Mouse (Mus musculus): ENCODE measurements around the gene Crybg3. TPM values are rescaled to one million over a fixed set of nuclear protein-coding genes. Genes with fewer than 3 reads are reported as not detected.

Gene Crybg3
- total and polyA plus RNA-seq, 3 experiments = 0.10 to 2.9 (median 1.4) TPM

DNA sequence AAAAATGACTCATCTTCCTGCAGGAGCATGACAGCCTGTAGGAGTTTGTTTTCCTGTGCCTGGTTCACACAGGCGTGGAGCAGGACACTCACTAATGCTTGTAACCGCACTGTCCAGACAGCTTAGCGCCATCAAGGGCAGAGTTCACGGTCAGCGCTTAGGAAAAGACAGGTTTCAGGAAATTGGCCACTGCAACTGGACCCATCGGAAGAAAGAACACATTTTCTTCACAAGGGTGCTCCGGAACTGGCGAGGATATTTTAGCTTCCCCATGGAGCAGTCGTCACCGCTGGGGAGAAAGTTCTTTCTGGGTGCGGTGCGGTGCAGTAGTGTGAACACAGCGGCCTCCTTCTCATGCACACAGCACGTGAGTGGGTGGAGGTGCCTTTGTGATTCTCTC, 107.6 kb downstream of the Crybg3 start:
- ATAC-seq (ENCODE audit: extremely low read depth, insufficient number of reproducible peaks, low FRiP score, poor library complexity, severe bottlenecking) (no peak), DNase-seq (ENCODE audit: low spot score) (no peak)
- Histone ChIP-seq H3K4me3 (ENCODE audit: low read depth, low read length) (no peak overlapping the region), H3K9me3 (replicated peaks) (no peaks in the 10 kb centered on the region), H3K27me3 (ENCODE audit: insufficient read depth, low read length) (no peaks in the 10 kb centered on the region), H3K4me1 (ENCODE audit: insufficient read depth, low read depth, low read length) (no peaks in the 10 kb centered on the region), H3K36me3 (replicated peaks) (peaks cover 79% of the 10 kb centered on the region)
- TF ChIP-seq GATA2 (IDR thresholded peaks at IDR 0.05; ENCODE audit: borderline replicate concordance, low read depth, low read length) (no peak), TAL1 (conservative IDR thresholded peaks at IDR 0.05; ENCODE audit: low read depth, low read length) (no peak), GATA1 (IDR thresholded peaks at IDR 0.05; ENCODE audit: borderline replicate concordance, low read length) (no peak), POLR2AphosphoS5 (IDR thresholded peaks at IDR 0.05; ENCODE audit: insufficient replicate concordance, low read depth, low read length) (no peak), CTCF (IDR thresholded peaks at IDR 0.05; ENCODE audit: low read depth, low read length) (no peak)

GRCm38 (mm10) chr16:59487975-59488548, 112.7 kb downstream of the Crybg3 start:
- TF ChIP-seq TAL1 (conservative IDR thresholded peaks at IDR 0.05; ENCODE audit: low read depth, low read length) = no peak
- no peak for TF ChIP-seq POLR2AphosphoS5 (IDR thresholded peaks at IDR 0.05; ENCODE audit: insufficient replicate concordance, low read depth, low read length)
- no peak for TF ChIP-seq GATA2 (IDR thresholded peaks at IDR 0.05; ENCODE audit: borderline replicate concordance, low read depth, low read length)
- no peak for TF ChIP-seq GATA1 (IDR thresholded peaks at IDR 0.05; ENCODE audit: borderline replicate concordance, low read length)
- no peak for TF ChIP-seq CTCF (IDR thresholded peaks at IDR 0.05; ENCODE audit: low read depth, low read length)
- Histone ChIP-seq H3K9me3 (replicated peaks) (no peaks in the 10 kb centered on the region), H3K27me3 (ENCODE audit: insufficient read depth, low read length) (no peaks in the 10 kb centered on the region), H3K4me1 (ENCODE audit: insufficient read depth, low read depth, low read length) (no peaks in the 10 kb centered on the region), H3K36me3 (replicated peaks) (peaks cover 97% of the 10 kb centered on the region), H3K4me3 (ENCODE audit: low read depth, low read length) (no peak overlapping the region)
- DNase-seq (ENCODE audit: low spot score) (no peak), ATAC-seq (ENCODE audit: extremely low read depth, insufficient number of reproducible peaks, low FRiP score, poor library complexity, severe bottlenecking) (no peak)

GRCm38 (mm10) chr16:59487239-59487638, 113.5 kb downstream of the Crybg3 start:
- peaks cover 97% of the 10 kb centered on the region for H3K36me3 ChIP-seq (replicated peaks)
- ATAC-seq (ENCODE audit: extremely low read depth, insufficient number of reproducible peaks, low FRiP score, poor library complexity, severe bottlenecking) = no peak

DNA sequence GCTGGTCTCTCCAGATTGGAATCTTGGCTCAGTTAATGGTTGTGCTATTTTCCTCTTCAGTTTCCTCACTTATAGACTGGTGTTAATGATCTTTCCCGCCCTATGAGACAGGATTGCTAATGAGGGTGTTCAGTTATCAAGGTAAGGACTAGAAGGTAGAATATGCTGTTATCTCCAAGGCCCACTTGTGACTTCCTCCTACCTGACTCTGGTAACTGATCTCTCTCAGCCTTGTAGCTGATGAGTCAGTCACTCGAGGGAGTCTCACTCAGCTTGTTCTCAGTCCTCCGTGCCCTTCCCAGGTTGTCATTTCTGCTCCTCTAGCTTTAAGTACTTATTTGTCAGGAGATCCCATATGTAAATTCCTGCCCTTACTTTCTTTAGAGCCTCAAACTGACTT, 122.8 kb downstream of the Crybg3 start:
- peak; percentile 62 for ATAC-seq (ENCODE audit: extremely low read depth, insufficient number of reproducible peaks, low FRiP score, poor library complexity, severe bottlenecking)
- DNase-seq (ENCODE audit: low spot score) = no peak
- Histone ChIP-seq H3K36me3 (replicated peaks) (peaks cover 89% of the 10 kb centered on the region), H3K4me3 (ENCODE audit: low read depth, low read length) (no peak overlapping the region), H3K4me1 (ENCODE audit: insufficient read depth, low read depth, low read length) (peaks cover 22% of the 10 kb centered on the region), H3K27me3 (ENCODE audit: insufficient read depth, low read length) (no peaks in the 10 kb centered on the region), H3K9me3 (replicated peaks) (no peaks in the 10 kb centered on the region)
- TF ChIP-seq CTCF (IDR thresholded peaks at IDR 0.05; ENCODE audit: low read depth, low read length) (no peak), TAL1 (conservative IDR thresholded peaks at IDR 0.05; ENCODE audit: low read depth, low read length) (no peak), GATA1 (IDR thresholded peaks at IDR 0.05; ENCODE audit: borderline replicate concordance, low read length) (no peak), POLR2AphosphoS5 (IDR thresholded peaks at IDR 0.05; ENCODE audit: insufficient replicate concordance, low read depth, low read length) (no peak), GATA2 (IDR thresholded peaks at IDR 0.05; ENCODE audit: borderline replicate concordance, low read depth, low read length) (no peak)

More at GRCm38 (mm10) chr16:59487239-59487638, 113.5 kb downstream of the Crybg3 start:
- Histone ChIP-seq H3K4me3 (ENCODE audit: low read depth, low read length) (no peak overlapping the region), H3K9me3 (replicated peaks) (no peaks in the 10 kb centered on the region), H3K4me1 (ENCODE audit: insufficient read depth, low read depth, low read length) (no peaks in the 10 kb centered on the region), H3K27me3 (ENCODE audit: insufficient read depth, low read length) (no peaks in the 10 kb centered on the region)
- TF ChIP-seq POLR2AphosphoS5 (IDR thresholded peaks at IDR 0.05; ENCODE audit: insufficient replicate concordance, low read depth, low read length) = no peak
- no peak for DNase-seq (ENCODE audit: low spot score)

- Histone ChIP-seq H3K4me3 (ENCODE audit: low read depth, low read length) (no peak overlapping the region), H3K36me3 (replicated peaks) (peaks cover 57% of the 10 kb centered on the region), H3K27me3 (ENCODE audit: insufficient read depth, low read length) (no peaks in the 10 kb centered on the region), H3K9me3 (replicated peaks) (no peaks in the 10 kb centered on the region), H3K4me1 (ENCODE audit: insufficient read depth, low read depth, low read length) (peaks cover 37% of the 10 kb centered on the region)
- ATAC-seq (ENCODE audit: extremely low read depth, insufficient number of reproducible peaks, low FRiP score, poor library complexity, severe bottlenecking) (0 out of 2 replicates have a peak, but pooled peaks have one; percentile 2), DNase-seq (ENCODE audit: low spot score) (peak; percentile 25)
- TF ChIP-seq CTCF (IDR thresholded peaks at IDR 0.05; ENCODE audit: low read depth, low read length) (peak; percentile 63), TAL1 (conservative IDR thresholded peaks at IDR 0.05; ENCODE audit: low read depth, low read length) (no peak)
These were observed 126.0 kb downstream of the Crybg3 start for GRCm38 (mm10) chr16:59474788-59475187.

- ATAC-seq (ENCODE audit: extremely low read depth, insufficient number of reproducible peaks, low FRiP score, poor library complexity, severe bottlenecking) = no peak
- Histone ChIP-seq H3K4me3 (ENCODE audit: low read depth, low read length) (peak overlapping the region; percentile 91), H3K4me1 (ENCODE audit: insufficient read depth, low read depth, low read length) (peaks cover 35% of the 10 kb centered on the region), H3K36me3 (replicated peaks) (peaks cover 35% of the 10 kb centered on the region), H3K27me3 (ENCODE audit: insufficient read depth, low read length) (no peaks in the 10 kb centered on the region), H3K9me3 (replicated peaks) (no peaks in the 10 kb centered on the region)
- DNase-seq (ENCODE audit: low spot score) = peak; percentile 2
- no peak for TF ChIP-seq GATA2 (IDR thresholded peaks at IDR 0.05; ENCODE audit: borderline replicate concordance, low read depth, low read length)
- no peak for TF ChIP-seq POLR2AphosphoS5 (IDR thresholded peaks at IDR 0.05; ENCODE audit: insufficient replicate concordance, low read depth, low read length)
- no peak for TF ChIP-seq GATA1 (IDR thresholded peaks at IDR 0.05; ENCODE audit: borderline replicate concordance, low read length)
These were observed 128.2 kb downstream of the Crybg3 start for GRCm38 (mm10) chr16:59472546-59472945.

Data from G1E (cell line).